Mouse (Mus musculus): ENCODE measurements at regions not wholly inside any gene's neighbourhood (a gene's known extent, or its start where the extent isn't known, plus 50 kb on each side); places are given as distances from the start of the nearest gene placed in this dataset.

DNA sequence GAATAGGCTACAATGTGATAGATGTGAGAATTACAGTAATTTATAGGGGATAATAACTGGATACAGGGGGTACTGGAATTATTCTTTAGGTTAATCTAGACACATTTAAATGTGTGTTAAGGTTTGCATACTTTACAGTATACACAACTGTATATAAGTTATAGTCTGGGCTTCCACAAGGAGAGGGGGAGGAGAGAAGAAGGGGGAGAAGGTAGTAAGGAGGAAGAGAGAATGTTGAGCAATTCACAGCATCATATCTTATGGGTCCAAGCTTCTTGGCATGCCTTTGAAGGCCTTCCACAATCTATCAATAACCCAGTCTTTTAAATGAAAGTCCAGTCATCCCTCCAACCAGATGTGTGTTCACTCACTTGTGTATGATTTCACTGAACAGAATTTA, 153.8 kb upstream of the Klf7 start:
- no peak for TF ChIP-seq REST (IDR thresholded peaks at IDR 0.05; ENCODE audit: insufficient read depth, insufficient read length)
- no peak for TF ChIP-seq E2F4 (IDR thresholded peaks at IDR 0.05; ENCODE audit: insufficient read depth)
- no peak for TF ChIP-seq TCF12 (IDR thresholded peaks at IDR 0.05; ENCODE audit: insufficient read depth, poor library complexity, severe bottlenecking)
- no peak for TF ChIP-seq MAX (IDR thresholded peaks at IDR 0.05; ENCODE audit: low read depth)
- no peak for TF ChIP-seq POLR2AphosphoS2 (IDR thresholded peaks at IDR 0.05; ENCODE audit: insufficient read length, low read depth)
